Mouse (Mus musculus): ENCODE data around the gene Ddx47. TPM values are rescaled to one million over a fixed set of nuclear protein-coding genes. Genes with fewer than 3 reads are reported as not detected.

Ddx47 gene
- polyA plus RNA-seq, 1 experiment from 2014 or later, result 69.4 TPM

DNA sequence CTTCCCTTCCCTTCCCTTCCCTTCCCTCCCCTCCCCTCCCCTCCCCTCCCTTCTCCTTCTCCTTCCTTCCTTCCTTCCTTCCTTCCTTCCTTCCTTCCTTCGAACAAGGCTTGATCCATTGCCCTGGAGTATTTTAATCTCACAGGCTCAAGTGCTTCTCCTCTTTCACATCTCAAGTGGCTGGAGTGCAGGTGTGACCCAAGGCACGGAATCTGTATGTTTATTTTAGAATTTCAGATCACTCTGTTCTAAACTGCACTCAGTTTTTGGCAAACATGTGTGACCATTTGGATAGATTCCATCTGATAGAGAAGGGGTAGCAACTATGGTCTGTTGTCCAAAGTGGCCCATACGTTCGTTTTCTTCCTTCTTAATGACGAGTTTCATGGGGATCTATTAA, 56.8 kb downstream of the Ddx47 start:
- 71% methylated on average over 5 of the region's 5 CpGs for WGBS
- H3K4me1 ChIP-seq (ENCODE audit: control insufficient read depth in 2 of 2, insufficient read depth in 2 of 2, low read length in 2 of 2), result peaks cover 9 to 17% of the 10 kb centered on the region in 2 experiments
- ATAC-seq (ENCODE audit: insufficient number of reproducible peaks, insufficient read depth, low FRiP score, low read depth), result no peak
- no peaks in the 10 kb centered on the region for H3K27me3 ChIP-seq (ENCODE audit: control insufficient read depth, insufficient read depth, low read length)
- H3K36me3 ChIP-seq (ENCODE audit: control insufficient read depth, insufficient read depth, low read length), result no peaks in the 10 kb centered on the region
- no peak overlapping the region for H3K4me3 ChIP-seq (ENCODE audit: control insufficient read depth in 1 of 2, insufficient read depth in 1 of 2, low read depth in 1 of 2, low read length in 2 of 2)
- H3K4me2 ChIP-seq (ENCODE audit: low read length), result no peak overlapping the region
- no peak overlapping the region for H3K9ac ChIP-seq (ENCODE audit: low read length)
- H3K27ac ChIP-seq (replicated peaks in 1 of 2; ENCODE audit: control insufficient read depth in 1 of 2, insufficient read depth in 1 of 2, low read depth in 2 of 2, low read length in 2 of 2), result no peak overlapping the region
- H3K9me3 ChIP-seq (ENCODE audit: control insufficient read depth, low read length), result no peaks in the 10 kb centered on the region

DNA sequence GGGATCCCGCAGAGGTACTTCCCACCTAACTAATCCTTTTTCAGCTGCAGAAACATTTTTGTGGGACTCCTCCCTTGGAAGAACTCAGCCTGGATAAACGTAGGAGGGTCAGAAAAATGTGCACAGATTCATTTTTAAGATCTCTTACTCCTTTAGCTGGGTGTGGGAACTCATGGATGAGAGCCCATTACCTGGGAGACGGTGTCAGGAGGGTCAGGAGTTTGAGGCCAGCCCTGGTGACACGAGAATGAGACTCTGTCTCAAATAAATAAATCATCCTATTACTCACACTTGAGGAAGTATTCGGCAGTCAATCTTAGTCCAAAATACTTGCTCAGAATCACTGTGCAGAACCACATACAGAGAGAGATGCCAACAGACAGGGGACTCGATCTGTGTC, 58.4 kb downstream of the Ddx47 start:
- no peaks in the 10 kb centered on the region for H3K36me3 ChIP-seq (ENCODE audit: control insufficient read depth, insufficient read depth, low read length)
- WGBS, result 76% methylated on average over 6 of the region's 6 CpGs
- peaks cover 9 to 16% of the 10 kb centered on the region in 2 experiments for H3K4me1 ChIP-seq (ENCODE audit: control insufficient read depth in 2 of 2, insufficient read depth in 2 of 2, low read length in 2 of 2)
- no peaks in the 10 kb centered on the region for H3K9me3 ChIP-seq (ENCODE audit: control insufficient read depth, low read length)
- no peak overlapping the region for H3K9ac ChIP-seq (ENCODE audit: low read length)
- H3K4me3 ChIP-seq (ENCODE audit: control insufficient read depth in 1 of 2, insufficient read depth in 1 of 2, low read depth in 1 of 2, low read length in 2 of 2), result no peak overlapping the region
- H3K27me3 ChIP-seq (ENCODE audit: control insufficient read depth, insufficient read depth, low read length), result no peaks in the 10 kb centered on the region
- H3K27ac ChIP-seq (replicated peaks in 1 of 2; ENCODE audit: control insufficient read depth in 1 of 2, insufficient read depth in 1 of 2, low read depth in 2 of 2, low read length in 2 of 2), result no peak overlapping the region
- ATAC-seq (ENCODE audit: insufficient number of reproducible peaks, insufficient read depth, low FRiP score, low read depth), result no peak
- H3K4me2 ChIP-seq (ENCODE audit: low read length), result no peak overlapping the region

DNA sequence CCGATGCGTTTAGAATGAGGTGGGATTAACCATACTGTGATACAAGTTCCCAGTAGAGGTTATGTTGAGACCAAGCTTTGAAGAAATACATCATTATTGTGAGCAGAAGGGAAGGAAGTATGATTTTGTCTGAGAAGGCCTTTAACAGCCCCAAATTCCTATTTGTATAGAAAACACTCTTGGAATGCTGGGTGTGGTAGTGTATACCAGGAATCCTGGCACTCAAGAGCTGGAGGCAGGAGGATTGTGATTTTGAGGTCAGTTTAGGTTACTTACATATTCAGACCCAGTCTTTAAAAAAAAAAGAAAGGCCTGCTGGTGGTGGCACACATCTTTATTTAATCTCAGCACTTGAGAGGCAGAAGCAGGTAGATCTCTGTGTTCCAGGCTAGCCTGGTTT, 58.9 kb downstream of the Ddx47 start:
- H3K27me3 ChIP-seq (ENCODE audit: control insufficient read depth, insufficient read depth, low read length), result no peaks in the 10 kb centered on the region
- no peak overlapping the region for H3K27ac ChIP-seq (replicated peaks in 1 of 2; ENCODE audit: control insufficient read depth in 1 of 2, insufficient read depth in 1 of 2, low read depth in 2 of 2, low read length in 2 of 2)
- ATAC-seq (ENCODE audit: insufficient number of reproducible peaks, insufficient read depth, low FRiP score, low read depth), result no peak
- H3K36me3 ChIP-seq (ENCODE audit: control insufficient read depth, insufficient read depth, low read length), result no peaks in the 10 kb centered on the region
- H3K4me2 ChIP-seq (ENCODE audit: low read length), result no peak overlapping the region
- H3K4me3 ChIP-seq (ENCODE audit: control insufficient read depth in 1 of 2, insufficient read depth in 1 of 2, low read depth in 1 of 2, low read length in 2 of 2), result no peak overlapping the region
- 65% methylated on average over 2 of the region's 2 CpGs for WGBS
- H3K9me3 ChIP-seq (ENCODE audit: control insufficient read depth, low read length), result no peaks in the 10 kb centered on the region
- H3K4me1 ChIP-seq (ENCODE audit: control insufficient read depth in 2 of 2, insufficient read depth in 2 of 2, low read length in 2 of 2), result peaks cover 9 to 13% of the 10 kb centered on the region in 2 experiments; a peak in 3 of 4 replicates
- H3K9ac ChIP-seq (ENCODE audit: low read length), result no peak overlapping the region

Other genes starting within 250 kb of the Ddx47 start
- gene Dusp16, start 219.0 kb upstream of the Ddx47 start, polyA plus RNA-seq (2014; fragmentation: Nextera tagmentation; extraction: Ambion mirVana), result 19.7 and 22.2 TPM in 2 replicates
- 1.6 and 1.8 TPM in 2 replicates for gene Crebl2, start 181.5 kb upstream of the Ddx47 start, polyA plus RNA-seq (2014; fragmentation: Nextera tagmentation; extraction: Ambion mirVana)
- gene Gpr19, start 113.0 kb upstream of the Ddx47 start, polyA plus RNA-seq (2014; fragmentation: Nextera tagmentation; extraction: Ambion mirVana), result 9.1 TPM in 2 replicates
- gene Cdkn1b, start 91.2 kb upstream of the Ddx47 start, polyA plus RNA-seq (2014; fragmentation: Nextera tagmentation; extraction: Ambion mirVana), result 16.3 and 21.0 TPM in 2 replicates
- 8.6 and 9.1 TPM in 2 replicates for gene Apold1, start 29.9 kb upstream of the Ddx47 start, polyA plus RNA-seq (2014; fragmentation: Nextera tagmentation; extraction: Ambion mirVana)
- gene Gprc5a, start 54.0 kb downstream of the Ddx47 start, polyA plus RNA-seq (2014; fragmentation: Nextera tagmentation; extraction: Ambion mirVana), result 3.1 and 3.4 TPM in 2 replicates
- gene Gprc5d, start 106.7 kb downstream of the Ddx47 start, polyA plus RNA-seq (2014; fragmentation: Nextera tagmentation; extraction: Ambion mirVana), result not detected in 2 replicates
- gene Fam234b, start 186.4 kb downstream of the Ddx47 start, polyA plus RNA-seq (2014; fragmentation: Nextera tagmentation; extraction: Ambion mirVana), result 7.9 and 8.9 TPM in 2 replicates
- 2.5 and 9.2 TPM in 2 replicates for gene Hebp1, start 186.4 kb downstream of the Ddx47 start, polyA plus RNA-seq (2014; fragmentation: Nextera tagmentation; extraction: Ambion mirVana)
- gene Gsg1, start 242.7 kb downstream of the Ddx47 start, polyA plus RNA-seq (2014; fragmentation: Nextera tagmentation; extraction: Ambion mirVana), result 0.71 and 0.74 TPM in 2 replicates